Mouse (Mus musculus) midbrain, embryonic 15.5 days (tissue): ENCODE data around the gene Ebp. TPM values are rescaled to one million over a fixed set of nuclear protein-coding genes. Genes with fewer than 3 reads are reported as not detected.

Experiments used
- ATAC-seq: fragments of 200-750 bp; cut with Nextera tagmentation; replicated peaks from 2 replicates; pipeline ENCODE4 v1.8.0; 2017; ENCODE audit warnings: moderate TSS enrichment
- H3K27ac ChIP-seq: fragments of 300-500 bp; sonication (generic); 2 replicates; pipeline ENCODE4 v1.5.1; 2015; ENCODE audit warnings: mild to moderate bottlenecking, inconsistent platforms
- H3K27me3 ChIP-seq: fragments of 300-500 bp; sonication (generic); replicated peaks from 2 replicates; pipeline ENCODE4 v1.6.1; 2015; ENCODE audit warnings: inconsistent platforms
- H3K36me3 ChIP-seq: fragments of 300-500 bp; sonication (generic); replicated peaks from 2 replicates; pipeline ENCODE4 v1.6.1; 2015; ENCODE audit warnings: inconsistent platforms
- H3K4me1 ChIP-seq: fragments of 300-500 bp; sonication (generic); 2 replicates; pipeline ENCODE4 v1.6.1; 2015; ENCODE audit warnings: inconsistent platforms
- H3K4me2 ChIP-seq: fragments of 300-500 bp; sonication (generic); 2 replicates; pipeline ENCODE4 v1.6.1; 2015; ENCODE audit warnings: inconsistent platforms, mild to moderate bottlenecking, moderate library complexity
- H3K4me3 ChIP-seq: fragments of 300-500 bp; sonication (generic); 2 replicates; pipeline ENCODE4 v1.5.1; 2015; ENCODE audit warnings: mild to moderate bottlenecking, inconsistent platforms
- H3K9ac ChIP-seq: fragments of 300-500 bp; sonication (generic); 2 replicates; pipeline ENCODE4 v1.6.1; 2015; ENCODE audit warnings: mild to moderate bottlenecking, inconsistent platforms
- H3K9me3 ChIP-seq: fragments of 300-500 bp; sonication (generic); 2 replicates; pipeline ENCODE4 v1.6.1; 2016; ENCODE audit warnings: inconsistent platforms
- WGBS: fragments of 180-500 bp; shearing (Covaris S2); methylation state at CpG from one replicate; pipeline ENCODE4 v1.1.7; 2015; ENCODE audit warnings: mixed read lengths; 5-methylcytosine and 5-hydroxymethylcytosine counted together
- polyA plus RNA-seq: library from polyadenylated mRNA; unstranded; fragments of >200 nt; fragmentation: Nextera tagmentation; extraction: Ambion mirVana; gene quantifications from 2 replicates; pipeline ENCODE4 v1.2.1, GENCODE M21; 2015

Ebp gene
- polyA plus RNA-seq, 1 experiment from 2014 or later, result 26.9 TPM

GRCm38 (mm10) chrX:8140446-8140845 is 52.9 kb downstream of the Ebp start:
- 93% methylated on average over 2 of the region's 2 CpGs for WGBS
- Histone ChIP-seq H3K36me3 (no peaks in the 10 kb centered on the region; the same call in 1 of the 2 replicates), H3K27me3 (no peaks in the 10 kb centered on the region), H3K27ac (no peak overlapping the region), H3K4me2 (no peak overlapping the region), H3K9ac (no peak overlapping the region), H3K4me3 (no peak overlapping the region), H3K9me3 (no peaks in the 10 kb centered on the region), H3K4me1 (peaks cover 10% of the 10 kb centered on the region)
- no peak for ATAC-seq

- no peak overlapping the region for H3K4me3 ChIP-seq
- no peak overlapping the region for H3K27ac ChIP-seq
- no peak overlapping the region for H3K4me2 ChIP-seq
- no peak overlapping the region for H3K9ac ChIP-seq
- no peaks in the 10 kb centered on the region; the same call in 1 of the 2 replicates for H3K36me3 ChIP-seq
- H3K4me1 ChIP-seq, result peaks cover 10% of the 10 kb centered on the region
- no peaks in the 10 kb centered on the region for H3K27me3 ChIP-seq
- ATAC-seq, result no peak
- no peaks in the 10 kb centered on the region for H3K9me3 ChIP-seq
- WGBS, result 54% methylated on average over 1 of the region's 1 CpGs
These were observed 53.8 kb downstream of the Ebp start for GRCm38 (mm10) chrX:8139480-8139879.

GRCm38 (mm10) chrX:8135886-8136285 is 57.4 kb downstream of the Ebp start:
- no peak overlapping the region for H3K9ac ChIP-seq
- no peaks in the 10 kb centered on the region for H3K27me3 ChIP-seq
- H3K9me3 ChIP-seq, result no peaks in the 10 kb centered on the region
- ATAC-seq, result no peak
- H3K36me3 ChIP-seq, result no peaks in the 10 kb centered on the region
- H3K4me1 ChIP-seq, result peaks cover 5% of the 10 kb centered on the region
- 61% methylated on average over 2 of the region's 2 CpGs for WGBS
- H3K4me3 ChIP-seq, result no peak overlapping the region
- H3K27ac ChIP-seq, result no peak overlapping the region
- no peak overlapping the region for H3K4me2 ChIP-seq

Other genes starting within 250 kb of the Ebp start
- gene Hdac6, start 245.6 kb downstream of the Ebp start, polyA plus RNA-seq, result 76.8 and 79.0 TPM in 2 replicates
- gene Gata1, start 215.4 kb downstream of the Ebp start, polyA plus RNA-seq, result 0.12 and 0.42 TPM in 2 replicates
- 0.27 and 0.46 TPM in 2 replicates for gene Glod5, start 175.0 kb downstream of the Ebp start, polyA plus RNA-seq
- 40.7 and 42.0 TPM in 2 replicates for gene Suv39h1, start 118.8 kb downstream of the Ebp start, polyA plus RNA-seq
- 0.13 and 0.18 TPM in 2 replicates for gene Was, start 103.0 kb downstream of the Ebp start, polyA plus RNA-seq
- gene Wdr13, start 60.6 kb downstream of the Ebp start, polyA plus RNA-seq, result 67.6 and 72.9 TPM in 2 replicates
- gene Rbm3, start 47.6 kb downstream of the Ebp start, polyA plus RNA-seq, result 272 and 285 TPM in 2 replicates
- gene Tbc1d25, start 17.3 kb downstream of the Ebp start, polyA plus RNA-seq, result 25.8 and 26.8 TPM in 2 replicates
- gene Porcn, start 13.0 kb upstream of the Ebp start, polyA plus RNA-seq, result 53.0 and 53.9 TPM in 2 replicates
- gene Ftsj1, start 58.9 kb upstream of the Ebp start, polyA plus RNA-seq, result 51.3 and 51.7 TPM in 2 replicates
- 47.5 and 48.4 TPM in 2 replicates for gene Slc38a5, start 77.6 kb upstream of the Ebp start, polyA plus RNA-seq
- not detected in 2 replicates for gene Ssxb10, start 133.9 kb upstream of the Ebp start, polyA plus RNA-seq
- not detected in 2 replicates for gene Ssxb9, start 173.5 kb upstream of the Ebp start, polyA plus RNA-seq
- gene Ssxb1, start 219.8 kb upstream of the Ebp start, polyA plus RNA-seq, result not detected in 2 replicates